Mouse (Mus musculus) olfactory bulb, adult 2 months (tissue): ENCODE data around the gene Gm10300.

Experiments used
- CTCF ChIP-seq: fragments of 200-500 bp; IDR thresholded peaks from 2 replicates; pipeline ENCODE4 v1.5.1; 2012; ENCODE audit warnings: low read depth, mild to moderate bottlenecking, low read length, moderate library complexity; ENCODE audit not compliant: insufficient read depth
- POLR2A ChIP-seq: fragments of 200-500 bp; IDR thresholded peaks from 2 replicates; pipeline ENCODE4 v1.6.1; 2012; ENCODE audit warnings: mild to moderate bottlenecking, low read depth, low read length, moderate library complexity; ENCODE audit not compliant: insufficient read depth

- TF ChIP-seq POLR2A (no peak), CTCF (no peak)
These were observed 8.9 kb upstream of the Gm10300 start for GRCm38 (mm10) chr4:132065578-132065977.
